Mouse (Mus musculus) thymus, postnatal 4 days (tissue): ENCODE results near the gene Btrc.
A peak's percentile ranks its signal among the peaks of the same experiment; 100 is the strongest.
"Not testable (repeated sequence)": the region's sequence is repeated elsewhere in the genome, so short reads cannot be mapped to it uniquely, and the experiment has no call there.

Experiments
- DNase-seq: peaks from one replicate; pipeline ENCODE4 v3.0.0; 2021

Btrc gene

DNA sequence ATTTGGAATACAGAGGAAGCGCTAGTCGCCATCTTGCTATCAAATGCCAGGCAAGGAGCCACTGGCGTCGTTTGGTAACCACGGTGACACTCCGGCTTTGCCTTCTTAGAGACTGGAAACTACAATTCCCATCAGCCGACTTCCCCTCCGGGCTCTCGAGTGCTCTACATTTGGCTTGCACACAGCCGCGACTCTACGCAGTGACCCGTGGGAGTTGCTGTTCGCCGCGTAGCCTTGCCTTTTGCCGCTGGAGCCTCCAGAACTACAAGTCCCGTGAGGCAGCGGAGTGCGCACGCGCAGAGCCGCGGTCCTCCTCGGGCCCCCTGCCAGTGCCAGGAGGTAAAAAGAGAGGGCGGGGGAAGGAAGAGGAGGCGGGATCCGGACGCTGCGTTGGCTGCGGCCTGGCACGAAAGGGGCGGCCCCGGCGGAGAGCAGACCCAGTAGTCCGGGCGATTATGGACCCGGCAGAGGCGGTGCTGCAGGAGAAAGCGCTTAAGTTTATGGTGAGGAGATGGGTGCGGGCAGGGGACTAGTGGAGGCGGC is at the start of gene Btrc:
TSS of gene Btrc (plus strand) at position 351 of the 543 bp plus-strand sequence.
- peak; percentile 100 for DNase-seq

- no peak for DNase-seq
These were observed 46.1 kb upstream of the Btrc start for GRCm38 (mm10) chr19:45317473-45317882.

DNA sequence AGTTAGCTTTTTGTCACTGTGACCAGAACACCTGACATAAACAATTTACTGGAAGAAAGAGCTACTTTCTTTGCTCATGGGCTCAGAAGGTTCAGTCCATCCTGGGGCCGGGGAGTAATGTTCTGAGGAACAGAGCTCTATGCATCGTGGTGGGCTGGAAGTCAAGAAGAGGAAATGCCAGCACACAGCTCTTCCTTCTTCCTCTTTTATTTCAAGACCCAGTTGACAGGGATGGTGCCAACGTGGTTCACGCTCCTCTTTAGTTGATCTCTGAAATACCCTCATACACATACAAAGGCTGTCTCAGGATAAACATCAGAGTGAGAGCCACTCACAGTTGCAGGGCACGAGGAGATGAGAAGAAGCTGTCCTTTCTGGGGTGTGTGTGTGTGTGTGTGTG is 42.5 kb upstream of the Btrc start:
- no peak for DNase-seq

GRCm38 (mm10) chr19:45329039-45329438 is 34.5 kb upstream of the Btrc start:
- DNase-seq: no peak

DNA sequence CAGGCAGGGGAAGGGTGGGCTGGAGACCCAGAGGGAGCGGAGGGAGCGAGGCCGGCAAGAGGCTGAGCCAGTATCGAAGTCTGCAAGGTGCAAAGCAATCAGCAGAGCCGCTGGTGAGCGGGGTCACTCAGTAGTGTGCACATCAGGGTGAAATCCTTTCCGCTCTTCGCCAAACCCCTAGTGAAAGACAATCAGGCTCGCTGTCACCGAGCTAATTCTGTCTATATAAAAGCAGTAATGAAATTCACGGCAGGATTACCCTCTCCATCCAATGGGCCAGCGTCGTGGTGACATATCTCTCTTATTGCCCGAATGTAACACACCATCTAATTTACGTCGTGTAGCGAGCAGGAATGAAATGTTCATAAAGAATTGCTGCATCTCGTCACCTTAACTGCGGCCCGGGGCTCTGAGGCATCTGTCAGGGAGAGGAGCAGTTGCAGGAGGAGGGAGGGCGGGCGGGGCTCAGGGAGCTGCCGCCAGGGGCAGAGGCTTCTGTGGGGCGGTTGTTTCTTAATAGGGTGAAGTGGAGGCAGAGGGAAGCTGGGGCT is 33.7 kb upstream of the Btrc start:
- peak; percentile 15 for DNase-seq

DNA sequence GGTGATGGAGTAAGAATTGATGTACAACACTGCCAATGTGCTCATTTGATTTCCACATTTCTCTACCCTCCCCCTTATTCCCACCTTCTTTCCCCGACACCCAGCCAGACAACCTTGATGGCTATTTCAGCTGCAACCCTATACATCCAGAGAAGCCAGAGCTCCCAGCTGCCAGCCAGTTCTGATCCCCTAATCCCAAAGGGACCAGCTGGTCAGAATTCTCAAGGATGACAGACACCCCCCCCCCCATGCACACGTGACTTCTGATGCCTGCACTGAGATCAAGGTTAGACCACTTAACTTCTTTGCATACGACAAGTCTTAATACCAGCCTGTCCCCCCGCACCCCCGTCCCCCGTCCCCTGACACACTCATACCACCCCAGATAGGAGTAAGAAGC is 26.8 kb upstream of the Btrc start:
- DNase-seq: no peak

DNA sequence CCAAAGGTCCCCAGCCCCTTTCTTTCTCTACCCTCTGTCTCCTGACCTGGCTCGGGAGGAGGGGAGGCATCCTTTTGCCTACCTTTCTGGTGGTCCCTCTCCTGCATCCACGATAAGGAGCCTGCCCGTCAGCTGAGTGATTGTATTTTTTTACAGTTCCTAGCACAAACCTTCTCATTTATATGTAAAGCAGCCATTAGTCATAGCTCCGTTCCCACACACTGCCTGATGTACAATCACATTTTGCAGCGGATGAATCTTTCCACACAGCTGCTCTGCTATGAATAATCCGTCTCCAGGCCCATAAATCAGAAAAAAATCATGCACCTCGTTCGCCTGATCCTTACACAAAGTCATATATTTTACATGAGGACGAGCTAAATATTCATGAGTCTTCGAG is 25.4 kb upstream of the Btrc start:
- DNase-seq: no peak

DNA sequence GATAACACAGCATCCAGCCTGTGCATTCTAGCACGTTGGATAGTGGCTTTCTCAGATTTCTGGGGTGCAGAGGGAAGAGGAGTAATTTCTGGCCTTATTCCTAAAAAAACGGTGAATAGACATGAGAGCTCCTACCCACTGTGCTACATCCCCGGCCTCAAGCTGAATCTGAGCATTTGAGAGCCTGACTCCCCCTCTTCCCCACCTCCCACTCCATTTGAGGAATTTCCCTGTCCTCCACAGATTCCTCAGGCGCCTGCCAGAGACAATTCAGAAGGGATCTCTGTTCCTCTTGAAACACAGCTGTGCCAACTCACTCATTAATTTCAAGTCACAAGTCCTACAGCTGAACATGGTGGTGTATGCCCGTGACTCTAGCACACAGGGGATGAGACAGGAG is 19.6 kb upstream of the Btrc start:
- DNase-seq: no peak

DNA sequence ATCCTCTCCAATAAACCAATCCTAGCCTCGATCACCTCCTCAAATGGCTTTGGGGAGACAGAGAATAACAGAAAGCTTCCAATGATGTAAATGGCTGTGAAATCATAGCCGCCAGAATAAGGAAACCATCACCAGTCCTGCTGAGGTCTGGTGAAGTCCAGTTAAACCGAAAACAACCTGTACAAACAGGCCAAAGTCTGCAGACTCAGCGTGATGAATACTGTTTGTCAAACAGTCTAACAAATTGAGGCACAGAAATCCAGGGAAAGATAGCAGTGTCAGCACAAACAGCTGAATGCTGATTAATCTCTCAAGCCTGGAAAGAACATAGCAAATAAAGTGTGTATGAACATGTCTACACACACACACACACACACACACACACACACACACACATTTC is 15.3 kb upstream of the Btrc start:
- no peak for DNase-seq

DNA sequence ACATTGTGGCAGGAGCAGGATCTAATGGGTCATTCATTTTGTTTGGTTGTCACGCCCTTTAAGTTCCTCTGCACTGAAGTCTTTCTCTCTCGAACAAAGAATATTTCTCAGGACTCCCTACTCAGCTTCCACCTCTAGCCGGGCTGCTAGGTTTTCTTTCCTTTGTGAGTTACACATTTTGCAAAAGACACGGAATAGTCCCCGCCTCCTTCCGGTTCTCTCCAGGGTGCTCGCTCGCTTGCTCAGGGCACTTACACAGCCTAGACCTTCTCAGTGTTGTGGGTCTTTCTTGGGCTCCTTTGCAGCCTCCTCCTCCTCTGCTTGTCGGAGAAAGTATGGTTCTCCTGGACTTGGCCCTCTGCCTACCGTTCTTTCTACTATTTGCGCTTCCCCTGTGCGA is 13.1 kb upstream of the Btrc start:
- no peak for DNase-seq

GRCm38 (mm10) chr19:45352706-45353105 is 10.8 kb upstream of the Btrc start:
- not testable (repeated sequence) for DNase-seq

GRCm38 (mm10) chr19:45355678-45356077 is 7.9 kb upstream of the Btrc start:
- DNase-seq: no peak

DNA sequence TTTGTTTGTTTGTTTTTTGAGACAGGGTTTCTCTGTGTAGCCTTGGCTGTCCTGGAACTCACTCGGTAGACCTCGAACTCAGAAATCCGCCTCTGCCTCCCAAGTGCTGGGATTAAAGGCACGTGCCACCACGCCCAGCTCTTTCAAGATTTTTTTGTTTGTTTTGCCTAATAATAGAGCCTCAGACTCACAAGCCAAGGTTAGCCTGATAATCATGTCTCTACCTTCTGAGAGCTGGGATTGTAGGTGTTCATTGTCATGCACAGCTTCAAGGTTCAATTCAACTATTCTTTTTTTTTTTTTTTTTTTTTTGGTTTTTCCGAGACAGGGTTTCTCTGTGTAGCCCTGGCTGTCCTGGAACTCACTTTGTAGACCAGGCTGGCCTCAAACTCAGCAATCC is 6.7 kb upstream of the Btrc start:
- DNase-seq: not testable (repeated sequence)

- no peak for DNase-seq
These were observed 3.0 kb upstream of the Btrc start for GRCm38 (mm10) chr19:45360486-45360885.

DNA sequence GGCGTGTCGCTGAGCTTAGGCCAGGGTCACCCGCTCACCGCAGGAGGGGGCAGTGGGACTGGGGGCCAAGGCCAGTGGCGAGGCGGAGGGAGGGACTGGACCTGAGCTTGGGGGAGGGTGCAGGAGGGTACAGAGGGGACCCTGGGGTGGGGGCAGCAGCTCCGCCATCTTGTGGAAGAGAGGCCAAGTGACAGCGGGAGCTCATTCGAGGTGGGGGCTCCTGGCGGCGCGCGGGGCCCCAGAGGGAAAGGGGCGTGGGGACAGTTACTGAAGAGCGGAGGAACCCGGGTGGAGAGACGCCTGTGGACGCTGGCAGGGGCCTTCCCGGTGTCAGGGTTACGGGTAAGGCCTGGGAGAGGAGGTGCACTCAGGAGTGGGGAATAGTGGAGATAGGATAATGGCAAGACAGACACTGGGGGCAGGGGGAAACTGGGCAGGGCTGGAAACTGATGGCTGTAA is 428 bp downstream of the Btrc start:
- peak; percentile 78 for DNase-seq

DNA sequence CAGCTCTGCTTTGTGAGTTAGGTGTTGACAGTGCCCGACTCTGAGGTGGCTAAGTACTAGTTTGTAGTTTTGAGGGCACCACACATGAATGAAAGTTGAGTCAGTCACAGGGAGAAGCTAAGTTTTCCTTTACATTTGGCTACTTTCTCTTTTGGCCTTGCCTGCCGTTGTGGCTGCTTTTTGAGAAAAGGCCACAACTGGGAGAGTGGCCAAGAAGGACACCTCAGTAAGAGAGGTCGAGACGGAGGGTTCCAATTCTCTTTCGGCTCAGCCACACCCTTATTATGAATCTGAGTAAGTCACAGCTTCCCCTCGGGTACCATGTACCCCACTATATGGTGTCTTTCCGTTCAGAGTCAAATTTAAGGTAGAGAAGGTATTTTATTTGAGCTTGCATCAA is 3.1 kb downstream of the Btrc start:
- no peak for DNase-seq

DNA sequence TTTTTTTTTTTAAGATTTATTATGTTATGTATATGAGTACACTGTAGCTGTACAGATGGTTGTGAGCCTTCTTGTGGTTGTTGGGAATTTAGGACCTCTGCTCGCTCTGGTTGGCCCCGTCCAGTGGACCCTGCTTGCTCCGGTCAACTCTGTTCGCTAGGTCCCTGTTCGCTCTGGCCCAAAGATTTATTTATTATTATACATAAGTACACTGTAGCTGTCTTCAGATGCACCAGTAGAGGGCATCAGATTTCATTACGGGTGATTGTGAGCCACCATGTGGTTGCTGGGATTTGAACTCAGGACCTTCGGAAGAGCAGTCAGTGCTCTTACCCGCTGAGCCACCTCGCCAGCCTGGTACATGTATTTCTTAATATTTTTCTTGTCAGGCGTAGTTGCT is 21.3 kb downstream of the Btrc start:
- not testable (repeated sequence) for DNase-seq

GRCm38 (mm10) chr19:45388551-45388950 is 25.0 kb downstream of the Btrc start:
- no peak for DNase-seq

- DNase-seq: no peak
These were observed 30.5 kb downstream of the Btrc start for GRCm38 (mm10) chr19:45394078-45394477.

DNA sequence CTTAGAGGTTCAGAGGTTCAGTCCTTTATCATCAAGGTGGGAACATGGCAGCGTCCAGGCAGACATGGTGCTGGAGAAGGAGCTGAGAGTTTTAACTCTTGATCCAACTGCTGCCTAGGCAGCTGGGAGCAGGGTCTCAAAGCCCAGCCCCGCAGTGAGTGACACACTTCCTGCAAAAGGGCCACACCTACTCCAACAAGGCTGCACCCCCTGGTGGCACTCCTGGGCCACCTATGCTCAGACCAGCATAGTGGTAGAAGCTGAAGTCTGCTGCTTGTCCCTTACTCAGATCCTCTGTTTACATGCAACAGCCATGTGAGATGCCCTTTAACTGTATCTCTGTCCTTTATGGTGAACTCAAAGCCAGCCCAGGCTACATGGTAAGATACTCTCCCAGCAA is 47.5 kb downstream of the Btrc start:
- DNase-seq: peak; percentile 67

DNA sequence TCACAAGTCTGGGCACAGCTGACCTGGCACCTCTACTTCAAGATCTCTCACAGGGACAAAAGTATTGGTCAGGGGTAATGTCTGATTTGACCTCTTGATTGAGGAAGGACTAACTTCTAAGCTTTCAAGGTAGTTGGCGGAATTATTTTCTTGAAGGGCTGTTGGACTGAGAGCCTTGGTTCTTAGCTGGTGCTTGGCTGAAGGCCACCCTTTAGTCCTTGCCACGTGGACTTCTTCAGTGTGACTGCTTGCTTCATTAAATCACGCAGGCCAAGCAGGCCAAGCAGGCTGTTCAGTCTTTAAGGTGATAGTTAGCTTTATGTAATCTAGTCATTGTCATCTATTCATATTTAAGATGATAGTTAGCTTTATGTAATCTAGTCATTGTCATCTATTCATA is 49.2 kb downstream of the Btrc start:
- DNase-seq: no peak

DNA sequence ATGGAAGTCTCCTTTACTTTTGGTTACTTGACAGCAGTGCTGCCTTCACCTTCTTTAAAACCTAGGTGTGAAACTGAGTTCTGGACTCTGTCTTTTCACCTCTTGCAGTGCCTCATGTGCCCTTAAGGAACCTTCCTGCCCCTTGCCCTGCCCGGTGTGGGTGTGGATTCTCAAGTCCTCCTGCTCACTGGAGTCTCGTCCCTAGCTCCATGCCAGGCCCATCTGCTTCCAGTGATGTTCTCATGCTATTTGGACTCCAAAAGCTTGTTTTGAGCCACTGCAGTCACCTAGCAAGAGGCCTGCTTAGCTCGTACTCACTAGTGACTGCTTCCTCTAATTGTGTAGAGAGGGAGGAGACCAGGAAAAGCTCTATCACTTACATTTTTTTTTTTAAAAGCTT is 50.4 kb downstream of the Btrc start:
- no peak for DNase-seq

DNA sequence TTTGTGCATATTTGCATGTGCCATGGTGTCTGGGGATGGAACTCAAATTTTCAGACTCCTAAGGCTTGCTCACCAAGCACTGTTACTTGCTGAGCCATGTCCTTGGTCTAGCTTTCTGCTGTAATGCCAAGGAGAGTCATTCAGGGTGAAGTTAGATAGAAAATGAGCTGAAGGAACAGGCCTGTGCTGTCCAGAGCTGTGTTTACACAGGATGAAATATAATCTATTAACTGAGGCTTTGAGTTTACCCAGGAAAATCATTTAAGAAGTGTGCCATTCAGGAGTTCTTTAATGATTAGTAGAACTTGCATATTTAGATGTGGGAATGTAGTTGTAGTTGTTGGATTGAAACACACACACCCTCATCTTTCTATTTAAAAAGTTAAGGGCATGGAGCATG is 54.1 kb downstream of the Btrc start:
- no peak for DNase-seq

DNA sequence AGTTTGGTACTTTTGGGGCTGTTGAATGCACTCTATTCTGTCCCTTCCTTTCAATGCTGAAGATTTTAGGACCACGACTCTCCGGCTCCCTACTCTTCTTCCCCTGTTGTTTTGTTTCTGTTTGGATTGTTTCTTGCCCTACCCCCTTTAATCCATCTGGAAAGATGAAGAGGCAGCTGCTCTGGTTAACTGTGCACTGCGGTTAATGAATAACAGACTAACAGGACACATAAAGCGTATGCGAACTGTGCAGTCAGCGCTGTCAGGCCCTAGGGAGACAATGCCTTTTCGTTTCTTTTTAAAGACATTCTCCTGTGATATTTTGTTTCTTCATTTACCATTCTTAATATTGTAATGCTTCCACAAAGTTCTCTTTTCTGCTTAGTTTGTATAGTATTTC is 58.7 kb downstream of the Btrc start:
- no peak for DNase-seq

- no peak for DNase-seq
These were observed 64.6 kb downstream of the Btrc start for GRCm38 (mm10) chr19:45428146-45428545.
